Mouse (Mus musculus): ENCODE measurements around the gene Smg5.
"Not testable (repeated sequence)": the region's sequence is repeated elsewhere in the genome, so short reads cannot be mapped to it uniquely, and the experiment has no call there.

DNA sequence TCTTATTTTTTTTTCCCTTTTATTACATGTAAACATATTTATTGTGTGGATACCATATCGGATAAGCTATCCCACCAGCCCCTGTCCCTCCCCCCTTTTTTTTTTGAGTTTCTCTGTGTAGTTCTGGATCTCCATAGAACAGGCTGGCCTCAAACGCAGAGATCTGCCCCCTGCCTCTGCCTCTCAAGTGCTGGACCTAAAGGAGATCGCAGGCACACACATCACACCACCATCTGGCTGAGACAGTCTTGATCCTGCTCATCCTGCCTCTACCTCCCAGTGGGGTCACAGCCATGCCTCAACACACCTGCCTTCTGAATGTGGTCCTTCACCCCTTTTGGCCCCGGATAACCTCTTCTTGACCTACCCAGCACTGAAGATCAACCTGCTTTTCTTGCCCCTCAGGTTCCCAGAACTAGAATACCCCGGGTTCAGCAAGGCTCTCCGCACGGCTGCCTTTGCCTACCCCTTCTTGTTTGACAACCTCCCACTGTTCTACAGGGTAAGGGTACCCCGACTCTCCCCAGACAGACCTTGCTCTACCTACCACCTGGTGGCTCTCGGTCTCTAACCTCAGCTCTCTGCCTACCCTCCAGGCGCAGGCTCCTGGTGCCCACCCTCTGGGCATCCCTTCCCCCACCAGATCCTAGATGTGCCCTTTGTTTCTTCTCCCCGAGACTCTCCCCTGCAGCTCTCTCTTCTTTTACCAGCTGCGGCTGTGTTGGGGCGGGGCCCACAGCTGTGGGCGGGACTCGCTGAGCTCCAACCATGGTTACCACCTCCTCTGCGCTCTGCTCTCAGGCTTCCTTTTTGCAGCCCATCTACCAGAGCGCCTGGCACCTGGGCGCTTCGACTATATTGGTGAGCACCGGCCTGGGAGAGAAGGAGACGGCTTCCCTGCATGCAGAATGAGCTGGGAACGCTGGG is 45.6 kb downstream of the Smg5 start:
- TF ChIP-seq CTCF, EP300 (IDR thresholded peaks at IDR 0.05; ENCODE audit: low read depth): not testable (repeated sequence)
